Mouse (Mus musculus): Measurements from ENCODE around the gene Fam187a.

Fam187a gene

DNA sequence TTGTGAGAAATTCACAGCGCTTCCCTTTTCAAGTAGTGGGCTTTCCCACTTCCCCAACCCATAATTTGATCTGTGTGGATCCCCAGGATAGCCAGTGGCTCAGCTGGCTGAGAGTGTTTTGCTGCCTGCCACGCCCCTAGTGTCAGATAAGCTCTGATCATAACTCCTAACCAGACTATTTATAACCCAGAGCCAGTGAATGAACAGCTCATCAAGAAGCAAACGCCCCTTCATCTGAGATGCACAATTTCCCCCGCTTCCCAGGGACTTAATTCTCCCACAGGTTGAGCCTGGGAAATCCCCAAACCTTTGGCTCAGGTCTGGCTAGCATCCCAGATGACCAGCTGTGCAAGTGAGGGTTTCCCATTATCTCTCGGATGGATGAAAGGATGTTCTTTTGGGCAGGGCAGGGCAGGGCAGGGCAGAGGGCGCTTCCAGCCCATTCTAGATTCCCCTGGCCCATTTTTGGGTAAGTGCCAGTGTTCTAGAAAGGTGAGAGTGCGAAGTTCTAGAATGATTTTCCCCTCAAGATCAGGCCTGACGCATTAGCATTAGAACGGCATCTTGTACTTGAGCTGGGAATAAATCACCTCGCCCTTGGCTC lies at the start of gene Fam187a:
Gene Fam187a, plus strand, starts transcription at position 554 of the 604 bp plus-strand sequence.
- no peak for DNase-seq

DNA sequence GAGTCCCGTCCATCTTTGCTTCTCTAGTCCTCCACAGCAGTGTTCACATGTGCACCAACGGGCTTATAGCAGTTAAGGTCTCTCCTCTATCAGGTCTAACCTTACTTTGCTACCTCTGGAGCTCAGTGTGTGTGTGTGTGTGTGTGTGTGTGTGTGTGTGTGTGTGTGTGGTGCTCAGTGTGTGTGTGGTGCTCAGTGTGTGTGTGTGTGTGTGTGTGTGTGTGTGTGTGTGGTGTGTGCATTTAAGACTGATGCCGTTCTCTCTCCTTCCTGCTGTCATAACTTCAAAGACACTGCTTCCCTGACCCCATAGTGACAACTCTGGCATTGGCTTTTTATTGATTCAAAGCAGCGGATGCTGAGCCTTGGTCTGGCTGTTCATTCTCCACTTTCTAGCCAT lies 49.4 kb upstream of the Fam187a start, which contains the start of gene Higd1b:
Gene Higd1b, plus strand, starts transcription at position 301 of the 400 bp plus-strand sequence.
- no peak for DNase-seq

DNA sequence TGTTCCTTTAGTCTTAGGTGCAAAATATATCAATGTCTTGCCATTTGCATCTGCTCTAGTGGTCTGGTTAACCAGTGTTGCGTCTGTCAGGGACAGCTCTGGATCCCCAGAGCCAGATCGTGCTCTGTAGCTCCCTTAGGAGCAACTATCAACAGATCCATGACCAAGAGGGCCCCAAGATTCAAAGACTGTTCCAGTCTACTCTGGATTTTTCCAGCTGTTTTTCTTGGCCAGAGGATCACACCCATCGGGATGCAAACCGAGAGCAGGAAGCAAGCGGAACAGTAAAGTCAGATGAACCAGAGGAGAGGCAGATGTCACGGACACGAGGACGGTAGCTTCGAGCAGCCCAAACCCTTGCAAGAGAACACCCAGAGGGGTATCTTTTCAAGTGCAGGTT lies 48.8 kb upstream of the Fam187a start:
- peak; percentile 97 for DNase-seq

DNA sequence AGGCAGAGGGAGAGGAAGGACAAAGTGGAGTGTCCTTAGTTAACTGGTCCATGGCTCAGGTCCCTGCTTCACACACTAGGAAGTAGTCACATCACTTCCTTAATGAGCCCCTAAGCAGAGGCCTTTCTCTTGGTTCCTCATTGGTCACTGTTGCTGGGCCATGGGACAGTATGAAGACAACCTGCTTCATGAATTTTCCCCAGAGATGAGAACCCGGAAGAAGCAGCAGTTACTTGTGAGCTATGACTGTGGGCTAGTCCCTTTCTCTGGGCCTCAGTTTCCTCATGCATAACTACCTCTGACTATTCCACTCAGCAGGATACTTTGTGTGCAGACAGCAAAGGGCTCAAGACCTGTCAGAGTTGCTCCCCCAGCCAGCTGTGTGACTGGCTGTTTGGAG lies 47.6 kb upstream of the Fam187a start:
- DNase-seq = no peak

DNA sequence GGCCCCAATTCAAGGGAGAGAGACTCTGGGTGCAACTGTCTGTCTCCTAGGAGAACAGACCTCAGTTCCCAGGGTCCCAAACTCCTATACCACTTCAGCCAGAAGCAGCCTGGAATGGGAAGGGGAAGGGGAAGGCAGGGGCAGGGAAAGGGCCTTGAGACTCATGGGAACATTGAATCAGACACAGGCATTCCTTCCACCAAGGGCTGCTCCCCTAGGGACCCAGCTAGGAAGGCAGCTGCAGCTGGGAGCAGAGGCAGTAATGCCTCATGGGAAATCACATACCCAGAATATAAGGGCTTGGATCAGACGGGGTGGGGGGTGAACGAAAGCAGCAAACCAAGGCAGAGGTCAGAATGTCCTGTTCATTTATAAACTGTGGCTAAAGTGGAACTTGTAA lies 46.8 kb upstream of the Fam187a start:
- peak; percentile 98 for DNase-seq

DNA sequence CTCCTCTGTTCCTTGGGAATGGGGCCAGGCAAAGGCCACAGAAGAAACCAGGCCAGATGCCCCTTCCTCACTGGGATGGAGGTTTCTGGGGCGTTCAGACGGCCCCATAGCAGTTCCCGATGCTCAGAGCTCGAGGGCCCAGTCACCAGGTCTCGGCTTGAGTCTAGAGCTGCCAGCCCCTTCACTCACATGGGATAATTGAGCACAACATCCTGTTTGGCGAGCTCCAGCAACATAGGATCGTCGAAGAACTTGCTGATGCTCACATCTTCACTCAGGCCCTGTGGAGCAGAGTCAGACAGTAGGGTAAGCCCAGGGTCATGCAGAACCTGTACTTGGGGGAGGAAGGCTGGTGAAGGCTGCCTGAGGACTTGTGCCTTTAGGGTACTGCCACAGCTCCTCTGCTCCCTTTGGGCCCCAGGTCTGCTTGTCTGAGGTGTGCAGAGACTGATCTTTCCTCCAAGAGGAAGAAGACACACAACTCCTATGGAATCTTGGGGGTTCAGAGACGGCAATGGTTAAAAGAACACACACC lies 46.3 kb upstream of the Fam187a start:
- peak; percentile 92 for DNase-seq

DNA sequence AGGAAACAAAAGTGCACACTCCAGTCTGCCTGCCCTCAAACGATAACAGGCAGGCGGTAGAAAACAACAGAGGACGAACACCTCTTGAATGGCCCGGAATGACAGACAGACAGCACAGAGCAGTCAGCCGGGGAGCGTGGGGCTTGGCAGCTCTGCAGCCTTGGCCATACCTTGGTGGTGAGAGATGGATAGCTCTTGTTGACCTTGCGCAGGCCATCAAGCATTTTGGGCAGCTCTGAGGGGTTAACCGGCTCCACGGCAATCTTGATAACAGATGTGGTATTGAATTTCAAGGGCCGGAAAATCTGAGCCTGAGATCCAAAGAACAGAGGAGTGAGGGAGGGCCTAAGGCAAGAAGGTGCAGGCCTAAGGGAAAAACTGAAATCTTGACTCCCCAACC lies 39.0 kb upstream of the Fam187a start:
- no peak for DNase-seq

DNA sequence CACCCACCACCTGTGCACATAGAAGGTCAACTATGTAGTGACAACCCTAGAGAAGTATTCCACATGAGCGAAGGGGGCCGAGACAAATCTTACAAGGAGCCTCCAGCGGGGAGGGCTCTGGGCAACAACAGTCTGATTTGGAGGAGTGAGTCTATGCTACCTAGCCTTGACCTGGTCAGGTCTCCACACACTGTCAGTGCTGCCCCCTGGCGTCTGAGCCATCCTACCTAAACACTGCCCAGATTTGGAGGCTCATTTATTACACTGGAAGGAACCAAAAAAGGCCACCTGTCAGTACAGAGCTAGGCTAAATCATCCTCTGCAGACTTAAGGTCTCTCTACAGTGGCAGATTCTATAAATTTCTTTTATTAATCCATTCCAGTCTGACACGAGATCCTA lies 33.1 kb upstream of the Fam187a start:
- no peak for DNase-seq

DNA sequence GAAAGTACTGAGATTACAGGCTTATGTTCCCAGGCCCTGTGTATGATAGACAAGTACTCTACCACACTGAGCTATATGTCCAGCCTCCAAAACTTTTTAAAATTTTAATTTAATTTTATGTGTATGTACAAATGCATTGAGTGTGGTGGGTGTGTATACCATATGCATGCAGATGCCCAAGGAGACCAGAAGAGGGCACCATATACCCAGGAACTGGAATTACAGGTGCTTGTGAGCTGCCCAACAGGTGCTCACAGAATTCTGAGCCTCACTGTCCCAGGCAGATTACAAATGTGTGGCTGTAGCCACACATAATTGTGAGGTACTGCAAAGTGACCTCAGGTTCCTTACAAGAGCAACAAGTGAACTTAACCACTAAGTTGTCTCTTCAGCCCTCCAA lies 31.2 kb upstream of the Fam187a start:
- DNase-seq = no peak

DNA sequence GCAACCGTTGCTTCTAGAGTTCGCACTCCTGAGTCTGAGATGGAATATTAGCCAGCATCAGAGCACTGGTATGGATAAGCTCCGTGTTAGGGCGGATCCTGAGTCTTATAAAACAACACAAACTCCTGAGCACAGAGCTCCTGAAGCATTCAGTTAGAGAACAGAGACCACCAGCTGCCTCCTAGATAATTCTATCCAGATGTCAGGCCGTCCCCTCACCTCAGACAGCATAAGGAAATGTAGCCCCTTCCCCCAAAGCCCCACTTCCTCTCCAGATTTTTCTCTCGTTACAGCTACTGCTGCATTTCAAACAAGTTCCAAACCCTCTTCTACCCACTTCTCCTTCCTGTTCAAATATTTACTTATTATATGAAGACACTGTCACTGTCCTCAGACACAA lies 29.0 kb upstream of the Fam187a start:
- no peak for DNase-seq

DNA sequence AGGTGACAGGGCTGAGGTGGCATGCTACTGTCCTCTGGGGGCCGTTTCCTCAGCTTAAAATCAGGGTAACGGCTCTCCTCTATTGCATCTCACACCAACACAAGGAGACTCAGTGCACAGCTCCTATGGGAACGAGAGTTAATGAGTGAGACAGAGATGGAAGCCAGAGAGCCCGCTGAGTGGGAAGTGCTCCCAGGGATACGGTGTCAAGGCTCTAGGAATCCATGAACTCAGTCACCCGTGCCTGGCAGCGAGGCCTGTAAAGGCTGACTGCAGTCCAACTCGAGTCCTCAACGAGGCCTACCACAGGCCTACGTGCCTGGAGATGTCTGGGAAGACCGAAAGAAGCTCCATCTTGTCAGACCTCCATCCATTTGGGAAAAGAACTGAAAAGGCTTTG lies 26.0 kb upstream of the Fam187a start:
- DNase-seq = no peak

DNA sequence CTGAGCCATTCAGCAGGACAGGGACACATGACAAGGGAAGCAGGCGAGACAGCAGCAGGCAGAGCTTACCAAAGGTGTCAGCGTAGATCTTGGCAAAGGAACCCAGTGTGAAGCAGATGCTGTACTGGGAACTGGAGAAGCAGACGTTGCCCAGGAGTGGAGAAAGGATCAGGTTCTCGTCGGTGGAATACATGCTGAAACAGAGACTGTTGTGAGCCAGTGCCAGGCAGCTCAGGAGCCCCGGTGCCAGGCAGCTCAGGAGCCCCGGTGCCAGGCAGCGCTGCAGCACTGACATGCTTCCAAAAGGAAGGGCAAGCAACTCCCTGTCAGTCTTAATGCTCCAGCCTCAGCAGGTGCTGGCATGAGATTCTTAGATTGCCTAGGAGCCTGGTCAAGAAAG lies 25.0 kb upstream of the Fam187a start:
- DNase-seq = no peak

DNA sequence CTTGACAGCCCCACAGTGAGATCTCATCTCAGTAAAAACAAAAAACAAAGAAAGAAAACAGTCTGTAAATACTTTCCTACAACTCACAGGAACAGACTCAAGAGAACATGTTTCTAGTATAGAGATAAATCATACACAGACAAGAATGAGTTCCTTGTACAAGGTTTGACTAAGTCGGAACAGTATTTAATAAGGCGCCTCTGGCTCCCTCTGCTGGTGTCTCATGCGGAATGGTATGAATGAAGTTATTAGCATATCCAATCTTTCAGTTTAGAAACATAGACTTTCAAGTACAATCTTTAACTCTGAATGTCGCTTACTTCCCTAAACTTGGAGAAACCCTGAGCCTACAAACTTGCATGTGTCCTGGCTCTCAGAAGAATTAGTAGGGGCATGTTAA lies 20.7 kb upstream of the Fam187a start:
- DNase-seq = no peak

DNA sequence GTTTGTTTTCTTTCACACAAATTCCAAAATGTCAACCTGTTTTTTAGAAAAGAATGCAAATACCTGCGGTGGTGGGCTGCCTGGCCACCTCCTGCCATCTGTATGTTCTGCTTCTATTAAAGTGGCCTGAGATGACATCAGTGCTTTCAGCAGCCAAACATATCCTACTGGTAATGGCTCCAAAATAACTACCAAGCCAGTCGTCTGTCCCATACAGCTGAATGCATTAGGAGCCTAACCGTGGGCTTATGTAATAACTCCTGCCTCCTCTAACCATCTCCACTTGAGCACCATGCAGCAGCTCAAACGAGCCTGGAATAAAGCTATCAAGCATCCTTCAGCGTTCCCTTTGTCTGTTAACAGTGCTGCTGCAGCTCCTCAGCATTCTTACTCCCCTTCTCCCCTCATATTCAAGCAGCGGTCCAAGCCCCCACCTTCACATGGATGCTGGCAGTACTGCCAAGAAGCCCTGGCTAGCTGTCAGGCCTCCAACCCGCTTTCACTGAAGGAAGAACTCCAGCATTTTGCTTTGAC lies 10.1 kb upstream of the Fam187a start:
- DNase-seq = no peak

DNA sequence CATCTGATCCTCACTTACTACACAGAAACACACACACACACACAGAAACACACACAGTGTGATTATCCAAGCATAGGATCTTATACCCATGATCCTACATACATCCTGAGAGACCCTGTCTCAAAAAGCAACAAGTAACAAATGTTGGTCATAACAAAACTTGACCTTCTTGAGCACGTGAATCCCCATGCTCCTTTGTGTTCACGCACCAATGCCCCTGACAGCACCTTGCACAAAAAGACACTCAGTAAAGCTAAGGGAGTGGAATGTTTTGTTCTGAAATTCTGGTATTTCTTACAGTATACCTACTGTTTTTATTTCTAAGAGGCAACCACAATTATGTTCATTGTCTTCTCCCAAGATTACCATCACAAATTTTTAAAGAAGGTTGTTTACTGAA lies 5.4 kb upstream of the Fam187a start:
- DNase-seq = no peak

DNA sequence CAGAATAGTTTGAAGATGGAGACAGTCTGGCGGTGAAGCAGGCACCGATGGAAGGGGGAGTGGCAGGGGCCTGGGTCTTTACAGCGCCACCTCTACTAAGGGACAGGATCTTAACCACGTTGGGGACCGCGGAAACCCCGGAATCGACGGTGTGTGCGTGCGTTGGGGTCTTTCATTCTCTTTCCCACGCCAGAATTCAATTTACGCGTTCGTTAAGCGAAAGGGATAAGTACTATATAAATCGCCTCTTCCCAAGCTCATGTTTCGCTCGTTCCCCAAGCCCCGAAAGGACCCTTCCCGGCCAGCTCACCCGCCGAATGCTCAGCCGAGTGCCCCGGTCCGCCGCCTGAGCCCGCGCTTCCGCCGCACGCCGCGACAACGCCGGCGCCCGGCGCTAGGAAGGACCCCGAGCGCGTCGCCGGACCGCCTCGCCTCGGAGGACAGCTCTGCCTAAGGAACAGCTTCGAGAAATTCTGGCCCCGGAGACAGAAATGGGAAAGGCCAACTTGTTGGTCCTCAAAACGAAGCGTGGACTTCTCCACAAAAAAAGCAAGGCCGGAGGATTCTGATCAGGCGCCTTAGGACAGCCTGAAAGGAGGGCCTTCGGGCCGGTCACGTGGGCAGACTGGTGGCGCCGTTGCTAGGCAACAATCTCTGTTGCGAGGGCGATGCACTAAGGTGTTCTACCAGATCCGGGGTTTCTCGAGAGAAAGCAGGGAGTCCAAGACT lies 4.2 kb upstream of the Fam187a start, which contains the start of the genes Eftud2 and Ccdc103:
Gene Eftud2, minus strand, starts transcription at position 401 of the 729 bp plus-strand sequence.
Gene Ccdc103, plus strand, starts transcription at position 620 of the 729 bp plus-strand sequence.
- peak; percentile 99 for DNase-seq

DNA sequence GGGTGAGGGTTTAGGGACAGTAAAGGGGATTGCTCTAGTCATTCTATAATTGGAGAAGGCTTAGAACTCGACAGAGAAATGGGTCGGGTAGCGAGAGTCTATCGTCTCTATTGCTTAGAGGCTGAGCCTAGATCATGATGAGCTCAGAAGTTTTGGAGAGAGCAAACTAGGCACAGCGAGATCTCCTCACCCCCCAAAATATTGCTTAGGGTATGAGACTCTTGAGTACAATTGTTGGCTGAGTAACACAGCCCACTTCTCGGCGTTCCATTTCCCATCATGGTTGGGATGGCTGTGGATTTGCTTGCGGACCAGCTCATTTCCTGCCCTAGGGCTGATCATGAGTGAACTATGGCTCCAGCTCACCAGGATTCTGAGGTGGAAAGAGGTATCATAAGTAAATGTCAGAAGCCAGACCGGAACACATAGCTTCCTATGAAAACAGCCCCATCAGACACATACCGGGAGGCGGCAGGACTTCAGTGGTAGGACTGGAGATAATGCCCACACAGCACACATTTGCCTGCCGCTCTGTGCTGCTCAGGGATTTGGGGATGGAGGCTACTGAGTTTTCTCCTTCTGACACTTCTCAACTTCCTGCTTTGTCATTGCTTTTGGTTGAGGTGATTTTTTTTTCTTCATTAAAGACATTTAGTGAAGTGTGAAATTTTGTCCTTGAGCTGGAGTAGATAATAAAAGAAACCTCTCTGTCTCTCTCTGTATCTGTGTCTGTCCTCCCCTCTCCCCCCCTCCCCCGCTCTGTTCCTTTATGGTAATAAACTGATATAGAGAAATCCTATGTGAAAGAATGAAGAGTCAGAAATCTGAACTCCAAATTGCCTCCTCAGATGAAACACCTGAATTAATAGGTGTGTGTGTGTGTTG lies 3.4 kb upstream of the Fam187a start:
- no peak for DNase-seq

DNA sequence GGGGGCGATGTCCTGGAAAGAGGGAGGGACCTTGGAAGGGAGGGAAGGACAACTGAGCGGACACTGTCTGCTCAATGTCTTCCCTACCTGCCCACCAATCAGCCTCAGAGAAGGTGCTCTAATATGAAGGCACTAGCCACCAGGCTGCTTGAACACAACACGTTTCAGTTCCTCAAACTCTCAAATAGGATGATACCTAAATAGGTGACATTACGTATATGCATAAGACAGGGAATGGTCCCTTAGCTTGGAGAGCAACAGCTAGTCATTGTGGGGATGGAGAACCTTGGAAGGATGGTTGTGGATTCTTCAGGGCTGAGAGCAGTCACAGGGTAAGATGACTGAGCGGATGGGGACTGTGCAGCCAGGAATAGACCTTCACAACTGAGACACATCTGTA lies 2.5 kb downstream of the Fam187a start:
- DNase-seq = no peak

DNA sequence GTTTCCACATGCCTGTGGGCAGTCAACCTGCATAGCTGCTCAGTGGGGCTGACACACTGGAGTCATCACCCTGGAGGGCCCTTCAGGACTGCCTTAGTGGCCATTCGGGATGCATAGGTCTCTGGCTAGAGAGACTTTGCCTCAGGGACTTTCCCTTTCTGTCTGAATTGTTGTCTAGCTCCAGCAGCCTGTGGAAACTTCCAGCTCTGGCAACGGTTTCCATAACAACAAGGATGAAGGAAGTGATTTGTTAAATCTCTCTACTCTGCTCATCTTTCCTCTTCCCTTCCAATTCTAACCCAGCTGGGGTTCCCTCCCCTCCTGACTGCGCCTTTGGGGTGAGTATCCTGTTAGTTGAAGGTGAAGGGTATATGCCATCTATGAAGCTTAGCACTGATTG lies 3.2 kb downstream of the Fam187a start:
- DNase-seq = no peak

DNA sequence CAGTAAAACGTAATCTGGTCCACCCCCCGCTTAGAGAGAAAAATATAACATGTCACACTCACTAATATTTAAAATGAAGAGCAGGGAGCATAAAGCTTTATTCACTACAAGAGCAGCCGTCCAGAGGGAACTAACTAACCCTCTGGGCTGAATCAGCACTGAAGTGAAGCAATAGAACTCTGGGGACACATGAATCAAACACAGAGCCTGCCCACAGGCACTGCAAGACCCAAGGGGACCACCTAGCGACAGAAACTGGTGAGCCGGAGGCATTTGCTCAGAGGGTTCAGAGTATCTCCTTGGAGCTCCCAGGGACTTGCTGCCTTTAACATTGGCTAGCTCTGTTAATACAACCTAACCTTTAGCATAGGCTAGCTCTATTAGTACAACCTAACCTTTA lies 5.1 kb downstream of the Fam187a start:
- DNase-seq = no peak

DNA sequence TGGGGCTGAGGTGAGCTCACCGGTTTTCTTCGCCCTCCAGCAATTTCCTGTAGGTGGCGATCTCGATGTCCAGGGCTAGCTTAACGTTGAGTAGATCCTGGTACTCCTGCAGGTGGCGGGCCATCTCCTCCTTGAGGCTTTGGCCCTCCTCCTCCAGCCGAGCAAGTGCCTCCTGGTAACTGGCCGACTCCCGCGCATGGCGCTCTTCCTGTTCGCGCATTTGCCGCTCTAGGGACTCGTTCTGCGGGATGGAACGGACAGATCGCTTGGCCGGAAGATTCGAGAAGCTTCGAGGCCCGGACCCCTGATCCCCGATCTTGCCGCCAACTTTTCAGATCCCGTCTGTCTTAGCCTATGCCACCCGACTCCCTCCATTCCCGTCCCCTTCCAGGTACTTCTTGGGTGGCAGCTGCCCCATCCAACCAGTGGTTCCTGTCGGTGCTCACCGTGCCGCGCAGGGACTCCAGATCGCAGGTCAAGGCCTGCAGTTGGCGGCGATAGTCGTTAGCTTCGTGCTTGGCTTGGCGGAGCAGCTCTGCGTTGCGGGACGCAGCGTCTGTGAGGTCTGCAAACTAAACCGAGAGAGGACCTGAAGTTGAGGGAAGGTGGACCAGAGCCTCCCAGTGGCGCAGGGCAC lies 8.2 kb downstream of the Fam187a start:
- DNase-seq = peak; percentile 96

DNA sequence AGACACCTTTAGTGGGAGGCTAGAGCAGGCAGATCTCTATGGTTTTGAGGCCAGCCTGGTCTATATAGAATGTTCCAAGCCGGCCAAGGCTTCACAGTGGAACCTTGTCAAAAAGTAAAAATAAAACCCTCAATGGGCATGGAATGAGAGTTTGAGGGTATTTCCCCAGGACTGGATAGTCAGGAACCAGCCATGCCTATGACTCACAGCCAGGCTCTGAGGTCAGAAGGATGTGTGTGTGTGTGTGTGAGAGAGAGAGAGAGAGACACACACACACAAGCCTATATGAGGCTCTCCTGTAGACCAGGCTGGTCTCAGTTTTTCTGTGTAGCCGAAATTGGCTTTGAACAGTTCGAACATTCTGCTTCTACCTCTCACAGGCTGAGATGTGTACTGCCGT lies 9.7 kb downstream of the Fam187a start:
- DNase-seq = no peak

DNA sequence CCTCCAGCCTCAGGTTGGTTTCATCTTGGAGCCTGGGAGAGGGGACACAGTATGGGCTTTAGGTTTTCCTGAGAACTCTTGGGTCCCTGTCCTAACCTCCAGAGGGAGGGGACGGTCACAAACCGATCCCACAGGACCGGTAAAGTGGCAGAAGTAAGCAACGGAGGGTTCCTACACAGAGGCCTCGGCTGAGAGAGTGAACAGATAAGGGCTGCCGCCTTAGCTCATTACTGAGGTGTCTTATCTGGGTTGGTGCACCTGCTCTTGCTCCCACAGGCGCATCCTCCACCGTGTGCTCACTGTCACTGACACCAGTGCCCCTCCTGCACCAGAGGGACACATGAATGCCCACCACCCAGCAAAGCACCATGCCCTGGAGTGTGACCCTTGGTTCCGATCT lies 10.8 kb downstream of the Fam187a start:
- peak; percentile 73 for DNase-seq
